Mouse (Mus musculus): ENCODE measurements at regions not wholly inside any gene's neighbourhood (a gene's known extent, or its start where the extent isn't known, plus 50 kb on each side); places are given as distances from the start of the nearest gene placed in this dataset.
"Not testable (repeated sequence)": the region's sequence is repeated elsewhere in the genome, so short reads cannot be mapped to it uniquely, and the experiment has no call there.

DNA sequence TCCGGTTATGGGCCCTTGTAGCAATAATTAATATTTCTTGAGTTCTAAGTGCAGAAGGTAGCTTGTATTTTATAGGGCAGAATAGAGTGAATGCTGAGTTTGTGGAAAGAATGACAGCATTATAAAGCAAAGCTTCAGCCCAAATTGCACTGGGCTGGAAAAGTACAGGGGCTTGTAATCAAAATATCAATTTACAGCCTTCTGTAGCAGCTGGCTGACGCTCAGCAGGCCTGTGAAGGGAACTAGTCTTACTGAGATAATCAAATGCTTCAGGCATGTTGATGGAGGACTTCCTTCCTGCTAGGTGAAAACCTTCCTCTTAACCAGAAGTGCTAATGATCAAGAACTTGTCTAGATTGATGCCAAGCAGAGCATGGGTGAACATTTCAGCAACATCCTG is 257.9 kb upstream of the Sdr16c6 start:
- DNase-seq (ENCODE audit: low spot score in 2 of 2) = no peak

DNA sequence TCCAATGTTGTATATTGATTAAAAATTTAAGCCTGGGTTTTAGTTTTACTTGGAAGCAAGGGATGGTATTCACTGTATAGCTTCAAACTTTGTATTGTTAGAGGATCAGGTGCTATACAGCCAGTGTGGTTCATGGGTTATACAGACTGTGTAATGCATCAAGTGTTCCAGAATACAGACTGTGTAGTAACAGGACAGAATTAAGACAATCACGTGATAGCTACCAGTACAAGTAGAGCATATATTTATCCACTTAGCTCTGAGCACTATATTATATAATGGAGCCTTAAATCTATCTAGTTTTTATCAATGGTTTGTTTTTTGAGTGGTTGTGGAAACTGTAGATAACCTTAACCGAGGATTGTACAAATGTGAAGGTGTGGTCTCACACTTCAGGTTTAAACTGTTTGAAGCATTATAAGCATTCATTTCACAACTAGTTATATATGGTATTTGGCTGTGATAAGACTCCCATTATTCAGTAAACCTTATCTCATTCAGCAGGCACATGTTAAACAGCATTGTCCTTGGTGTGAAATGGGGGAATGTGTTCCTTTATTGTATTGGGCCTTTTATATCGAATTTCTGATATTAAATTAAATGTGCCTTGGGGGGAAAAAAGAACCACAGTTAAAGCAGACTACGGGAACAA is 256.3 kb upstream of the Sdr16c6 start:
- no peak for DNase-seq (ENCODE audit: low spot score in 2 of 2)

DNA sequence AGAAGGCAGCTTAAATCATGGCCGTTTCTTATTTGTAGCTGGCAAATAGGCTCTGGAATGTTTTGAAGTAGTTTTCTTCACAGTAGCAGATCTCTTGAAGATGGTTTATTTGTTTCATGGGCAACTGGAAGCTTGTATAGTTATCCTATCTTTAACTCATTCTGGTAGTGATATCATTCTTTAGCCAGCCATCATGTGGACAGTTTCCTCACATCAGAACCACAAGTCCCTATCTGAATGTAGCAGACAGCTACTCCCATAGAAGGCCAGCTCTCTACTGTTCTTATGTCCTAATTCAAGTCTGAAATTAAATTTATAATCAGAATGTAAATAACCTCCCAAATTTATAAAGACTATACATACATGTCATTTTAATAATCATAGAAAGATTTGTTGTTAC is 253.8 kb upstream of the Sdr16c6 start:
- no peak for DNase-seq (ENCODE audit: low spot score in 2 of 2)

DNA sequence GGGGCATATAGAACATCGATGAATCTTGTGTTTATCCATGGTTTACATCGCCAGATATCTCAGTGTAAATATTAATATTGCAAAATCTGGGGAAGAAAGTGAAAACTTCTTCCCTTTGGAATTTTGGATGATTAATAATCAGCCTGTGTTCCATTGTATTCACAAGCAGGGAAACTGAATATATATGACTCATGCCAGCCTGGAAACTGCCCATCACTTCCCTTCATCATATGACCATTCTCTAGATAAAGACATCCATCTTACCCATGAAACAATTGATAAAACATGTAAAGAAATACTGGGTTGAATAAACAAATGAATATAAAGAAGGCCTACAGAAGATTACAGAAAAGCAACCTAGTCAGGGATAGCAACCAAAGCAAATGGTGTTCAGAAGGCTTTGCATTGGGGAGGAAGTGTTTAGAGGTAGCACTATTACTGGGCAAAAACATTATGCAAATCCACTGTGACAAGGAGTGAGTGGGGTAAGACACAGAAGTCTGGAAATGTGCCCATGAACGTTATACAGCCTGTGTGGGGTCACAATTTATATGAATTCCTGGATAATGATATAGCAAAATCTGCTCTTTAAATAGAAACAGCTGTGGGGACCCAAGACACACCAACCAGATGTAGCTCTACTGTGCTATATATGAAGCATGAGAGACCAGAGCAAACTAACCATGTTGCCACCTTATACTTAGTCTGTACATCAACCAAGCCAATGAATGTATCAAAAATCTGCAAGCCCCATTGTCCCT is 238.5 kb upstream of the Sdr16c6 start:
- DNase-seq (ENCODE audit: low spot score in 2 of 2) = no peak

DNA sequence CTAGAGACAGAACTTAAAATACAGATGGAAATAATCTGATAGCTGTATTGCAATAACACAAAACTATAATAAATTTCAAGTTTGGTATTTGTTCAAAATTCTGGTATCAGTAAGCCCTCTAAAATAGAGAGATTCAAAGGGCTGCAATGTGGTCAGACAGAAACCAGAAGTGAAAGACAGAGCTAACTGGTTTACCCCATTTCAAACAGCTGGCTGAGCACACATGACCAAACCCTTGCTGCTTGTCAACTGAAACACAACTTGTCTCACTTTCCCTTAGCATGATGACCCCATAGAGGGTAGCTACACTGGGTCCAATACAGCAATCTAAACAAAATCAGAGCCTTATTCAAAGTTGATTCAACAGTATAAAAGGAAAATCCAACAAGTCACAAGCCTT is 234.2 kb upstream of the Sdr16c6 start:
- no peak for DNase-seq (ENCODE audit: low spot score in 2 of 2)

DNA sequence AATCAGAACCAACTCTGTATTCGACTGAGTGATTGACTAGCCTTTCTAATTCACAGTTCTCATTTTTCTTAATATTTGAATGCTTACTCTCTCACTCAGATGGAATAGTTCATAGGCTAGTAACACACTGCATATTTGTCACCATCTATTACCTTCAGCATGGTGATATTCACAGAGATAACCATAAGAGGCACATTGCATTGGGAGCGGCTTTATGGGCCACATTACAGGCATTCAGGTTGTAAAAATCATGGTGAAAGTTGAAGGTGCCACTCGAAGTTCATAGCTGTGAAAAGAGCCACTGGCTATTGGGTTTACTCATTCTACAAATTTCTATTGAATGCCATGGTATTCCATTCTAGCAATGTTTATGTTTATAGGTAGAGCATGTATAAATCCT is 229.6 kb upstream of the Sdr16c6 start:
- DNase-seq (ENCODE audit: low spot score in 2 of 2) = no peak

DNA sequence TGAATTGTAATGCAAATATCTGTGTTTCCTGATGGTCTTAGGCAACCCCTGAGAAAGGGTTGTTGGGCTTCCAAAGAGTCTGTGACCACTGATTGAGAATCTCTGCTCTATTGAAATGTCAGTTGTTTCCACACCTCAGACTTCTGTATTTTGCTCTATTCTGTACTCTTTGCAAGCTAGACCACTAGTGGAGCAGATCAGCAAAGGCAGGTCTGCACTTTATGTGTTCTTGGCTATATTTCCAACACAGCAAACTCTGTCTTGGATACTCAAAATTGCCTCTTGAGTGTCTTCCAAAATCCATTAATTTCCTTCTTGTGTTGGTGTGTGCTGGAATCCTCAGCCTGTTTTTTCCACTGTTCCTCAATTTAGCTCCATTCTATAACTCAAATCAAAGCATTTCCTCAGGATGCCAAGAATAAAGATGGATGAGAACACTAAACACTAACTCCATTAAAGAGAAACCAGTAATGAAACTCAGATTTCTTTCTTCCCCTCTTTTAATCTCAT is 228.5 kb upstream of the Sdr16c6 start:
- DNase-seq (ENCODE audit: low spot score in 2 of 2) = no peak

DNA sequence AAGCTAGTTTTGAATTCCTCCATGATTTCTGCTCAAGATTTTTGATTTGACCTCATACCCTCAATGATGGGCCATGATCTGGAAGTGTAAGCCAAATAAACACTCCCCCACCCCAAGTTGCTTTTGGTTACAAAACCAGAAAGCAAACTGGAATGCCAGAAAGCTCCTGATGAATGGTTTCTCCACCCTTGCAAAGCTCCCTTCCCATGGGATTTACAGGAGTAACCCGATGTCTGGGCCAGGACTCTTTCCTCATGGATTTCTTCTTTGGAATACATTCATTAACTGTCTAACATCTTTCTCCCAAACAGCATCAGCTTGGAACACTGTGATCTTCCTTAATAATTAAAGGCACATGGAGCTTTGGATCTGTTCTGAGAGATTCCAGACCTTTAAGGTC is 227.3 kb upstream of the Sdr16c6 start:
- no peak for DNase-seq (ENCODE audit: low spot score in 2 of 2)

DNA sequence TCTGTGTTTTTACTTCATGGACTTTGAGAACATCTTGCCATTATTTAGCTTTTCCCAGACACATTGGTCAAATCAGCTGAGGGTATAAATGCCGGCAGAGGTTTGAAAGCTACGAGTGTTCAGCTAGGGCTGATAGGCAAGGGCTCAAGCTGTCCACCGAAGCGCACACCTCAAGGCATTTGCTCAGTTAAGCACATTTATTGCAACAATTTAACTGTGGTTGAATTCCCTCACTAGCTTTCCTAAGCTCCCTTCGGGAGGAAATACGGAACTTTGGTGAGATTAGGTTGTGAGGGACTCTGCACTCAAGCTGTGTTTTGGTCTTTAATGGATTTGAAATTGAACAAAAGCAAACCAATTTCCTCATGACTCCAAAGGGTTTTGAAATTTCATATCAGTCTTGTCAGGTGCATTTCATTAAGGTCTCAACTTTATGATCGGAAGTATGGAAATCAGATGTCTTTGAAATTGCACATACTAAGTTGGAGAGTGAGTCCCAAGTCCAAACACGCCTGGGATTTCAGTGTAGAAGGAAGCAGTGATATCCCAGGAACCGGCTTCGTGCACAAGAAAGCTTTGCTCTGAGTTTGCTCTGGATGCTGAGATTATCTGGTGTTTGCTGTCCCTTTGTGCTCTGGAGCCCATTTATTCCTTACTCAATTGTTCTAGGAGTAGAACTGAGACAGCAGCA is 223.0 kb upstream of the Sdr16c6 start:
- no peak for DNase-seq (ENCODE audit: low spot score in 2 of 2)

DNA sequence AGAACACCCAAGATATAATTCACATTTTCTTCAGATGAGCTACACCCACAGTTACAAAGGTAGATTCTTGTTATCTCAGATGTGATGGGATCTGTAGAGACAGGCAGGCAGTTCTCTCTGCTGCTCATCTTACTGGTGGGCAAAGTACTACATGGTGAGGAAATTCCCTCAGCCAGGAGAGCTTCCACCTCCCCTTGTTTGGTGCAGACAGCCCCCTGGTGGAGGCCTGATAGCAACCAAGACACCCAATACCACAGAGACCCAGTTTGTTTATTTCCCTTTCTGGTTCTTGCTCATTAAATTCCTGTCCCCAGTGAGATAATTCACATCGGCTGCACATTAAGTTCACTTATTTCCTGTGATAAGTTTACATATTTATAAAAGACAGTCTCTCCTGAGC is 222.3 kb upstream of the Sdr16c6 start:
- no peak for DNase-seq (ENCODE audit: low spot score in 2 of 2)

DNA sequence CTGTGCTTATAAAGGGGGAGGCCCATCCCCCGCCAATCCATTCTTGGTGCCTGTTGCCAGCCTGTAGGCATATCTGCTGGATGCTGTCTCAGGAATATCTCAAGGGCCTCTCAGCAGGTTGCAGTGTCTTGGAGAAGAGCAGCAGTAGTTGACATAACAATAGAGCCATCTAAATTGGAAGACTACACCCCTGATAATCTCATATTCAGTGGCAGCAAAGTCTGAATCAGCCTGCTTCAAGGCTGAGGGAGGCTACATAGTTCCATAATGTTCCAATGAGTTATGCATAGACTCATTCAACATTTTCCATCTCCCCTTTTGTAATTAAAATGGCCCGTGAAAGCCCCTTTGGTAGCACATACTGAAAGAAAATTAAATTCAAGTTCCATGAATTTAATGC is 172.3 kb upstream of the Sdr16c6 start:
- no peak for DNase-seq (ENCODE audit: low spot score in 2 of 2)

DNA sequence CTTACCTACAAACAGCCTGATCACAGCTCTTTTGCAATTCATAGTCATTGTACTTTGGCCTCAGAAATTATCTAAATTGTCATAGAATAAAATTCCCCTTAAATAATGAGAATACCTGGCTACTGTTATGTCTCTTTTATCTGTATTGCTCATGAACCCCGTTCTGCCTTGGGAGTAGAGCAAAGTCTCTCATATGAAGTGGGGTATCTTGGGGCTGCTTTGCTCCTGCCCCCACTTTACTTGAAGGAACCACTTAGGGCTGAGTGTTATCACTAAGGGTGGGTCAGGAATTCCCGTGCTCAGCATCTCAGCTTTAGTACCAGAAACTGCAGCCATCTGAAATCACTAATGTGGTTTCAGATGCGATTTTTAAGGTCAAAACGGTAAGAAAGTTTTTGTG is 170.3 kb upstream of the Sdr16c6 start:
- no peak for DNase-seq (ENCODE audit: low spot score in 2 of 2)

DNA sequence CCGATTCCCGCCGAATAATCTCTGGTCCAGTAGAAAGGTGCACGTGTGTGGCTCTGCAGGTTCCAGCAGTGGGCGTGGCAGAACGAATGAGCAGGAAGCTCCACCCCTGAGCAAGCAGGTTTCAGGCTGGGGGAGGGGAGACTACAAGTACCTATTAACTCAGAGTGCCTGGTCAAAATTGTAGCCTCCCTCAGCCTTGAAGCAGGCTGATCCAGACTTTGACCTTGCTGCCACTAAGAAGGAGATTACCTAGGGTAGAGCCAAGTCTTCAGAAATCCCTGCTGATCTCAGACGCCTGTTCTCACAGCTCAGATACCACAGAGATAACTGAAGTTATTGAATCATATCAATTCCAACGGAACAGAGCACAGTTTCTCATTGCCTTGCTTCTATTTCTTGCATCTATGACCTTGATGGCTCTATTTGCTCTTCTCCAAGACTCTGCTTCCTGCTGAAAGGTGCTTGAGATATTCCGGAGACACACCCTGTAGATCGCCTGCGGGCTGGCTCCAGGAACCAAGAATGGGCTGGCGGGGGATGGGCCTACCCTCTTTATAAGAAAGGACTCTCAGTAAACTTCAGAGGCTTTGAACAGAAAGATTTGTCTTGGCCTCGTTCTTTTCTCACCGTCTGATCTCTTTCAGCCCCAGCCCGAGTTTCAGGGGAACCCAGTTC is 165.1 kb upstream of the Sdr16c6 start:
- not testable (repeated sequence) for DNase-seq (ENCODE audit: low spot score in 2 of 2)

DNA sequence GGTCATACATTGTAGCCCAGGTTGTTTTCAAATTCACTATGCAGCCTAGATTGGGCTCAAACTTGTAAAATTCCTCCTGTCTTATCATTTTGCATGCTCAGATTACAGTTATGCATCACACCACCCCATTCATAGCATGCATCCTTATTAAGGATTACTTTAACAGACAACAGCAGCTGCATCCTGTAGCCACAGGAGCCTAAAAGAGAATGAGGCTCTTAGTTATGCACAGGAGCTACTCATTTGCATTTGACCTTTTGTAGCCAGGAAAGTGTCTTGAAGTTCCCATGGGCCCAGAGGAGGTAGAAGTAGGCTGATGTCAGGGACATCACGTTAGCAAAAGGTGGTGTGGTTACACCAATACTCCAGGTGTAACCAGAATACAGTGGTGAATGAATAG is 148.9 kb upstream of the Sdr16c6 start:
- DNase-seq (ENCODE audit: low spot score in 2 of 2) = no peak

DNA sequence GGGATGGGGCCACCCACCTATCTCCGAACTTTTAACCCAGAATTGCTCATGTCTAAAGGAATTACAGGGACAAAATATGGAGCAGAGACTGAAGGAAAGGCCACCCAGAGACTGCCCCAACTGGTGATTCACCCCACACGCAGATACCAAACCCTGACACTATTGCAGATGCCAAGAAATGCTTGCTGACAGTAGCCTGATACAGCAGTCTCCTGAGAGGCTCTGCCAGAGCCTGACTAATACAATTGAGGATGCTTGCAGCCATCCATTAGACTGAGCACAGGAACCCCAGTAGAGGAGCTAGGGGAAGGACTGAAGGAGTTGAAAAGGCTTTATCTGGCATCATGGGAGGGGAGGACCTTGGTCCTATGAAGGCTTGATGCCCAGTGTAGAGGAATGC is 142.4 kb upstream of the Sdr16c6 start:
- DNase-seq (ENCODE audit: low spot score in 2 of 2) = no peak

DNA sequence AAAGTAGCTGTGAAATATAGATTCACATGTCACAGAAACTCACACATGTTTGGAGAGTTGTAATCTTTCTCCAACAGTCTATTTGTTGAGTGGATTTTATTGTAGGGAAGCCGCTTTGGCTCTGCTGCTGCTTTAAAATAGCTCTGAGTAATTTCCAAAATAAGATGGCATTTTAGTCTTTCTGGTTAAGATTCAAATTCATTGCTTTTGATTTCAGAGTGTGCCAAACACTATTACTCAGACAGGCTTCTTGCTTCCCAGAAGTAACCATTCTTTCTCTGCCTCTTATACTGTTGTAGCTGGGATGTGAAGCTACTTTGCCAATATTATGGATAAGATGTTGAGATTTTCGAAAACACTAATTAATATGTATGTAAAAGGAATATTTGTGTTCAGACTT is 134.6 kb upstream of the Sdr16c6 start:
- DNase-seq (ENCODE audit: low spot score in 2 of 2) = no peak

DNA sequence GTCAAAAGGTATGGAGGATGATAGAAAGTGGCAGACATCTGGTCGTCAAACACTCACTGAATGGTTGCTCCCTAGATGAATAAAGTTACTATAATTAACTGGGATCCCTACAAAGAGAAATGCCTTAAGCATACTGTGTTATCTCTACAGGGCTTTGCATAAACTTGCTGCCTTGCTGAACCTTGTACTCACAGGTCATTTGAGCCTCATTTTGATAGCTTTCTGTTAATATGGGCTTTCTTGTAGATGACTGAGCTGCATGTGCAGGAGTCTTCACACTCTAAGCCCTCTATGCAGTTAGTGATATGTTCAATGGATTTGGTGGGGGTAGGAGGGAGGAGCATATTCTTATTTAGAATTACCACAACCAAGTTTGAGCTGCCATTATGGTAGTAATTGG is 127.8 kb upstream of the Sdr16c6 start:
- DNase-seq (ENCODE audit: low spot score in 2 of 2) = no peak

DNA sequence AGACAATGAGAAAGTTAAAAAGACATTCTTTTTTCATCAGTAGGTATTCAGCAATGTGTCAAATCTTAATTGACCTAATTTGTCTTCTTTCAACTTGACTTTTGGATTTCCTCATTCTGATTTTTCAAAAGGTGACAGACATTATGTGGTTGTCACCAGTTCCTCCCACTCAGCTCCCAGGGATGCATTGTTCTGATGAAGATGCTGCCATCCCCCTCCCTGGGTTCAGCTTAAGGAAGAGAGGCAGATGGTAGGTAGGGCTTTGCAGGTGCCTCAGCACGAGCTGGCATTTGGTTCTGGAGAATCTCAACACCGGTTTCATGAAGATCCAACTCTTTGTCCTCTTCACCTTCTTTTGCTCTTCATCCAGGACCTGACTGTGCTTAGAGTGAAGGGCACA is 122.0 kb upstream of the Sdr16c6 start:
- DNase-seq (ENCODE audit: low spot score in 2 of 2) = no peak

DNA sequence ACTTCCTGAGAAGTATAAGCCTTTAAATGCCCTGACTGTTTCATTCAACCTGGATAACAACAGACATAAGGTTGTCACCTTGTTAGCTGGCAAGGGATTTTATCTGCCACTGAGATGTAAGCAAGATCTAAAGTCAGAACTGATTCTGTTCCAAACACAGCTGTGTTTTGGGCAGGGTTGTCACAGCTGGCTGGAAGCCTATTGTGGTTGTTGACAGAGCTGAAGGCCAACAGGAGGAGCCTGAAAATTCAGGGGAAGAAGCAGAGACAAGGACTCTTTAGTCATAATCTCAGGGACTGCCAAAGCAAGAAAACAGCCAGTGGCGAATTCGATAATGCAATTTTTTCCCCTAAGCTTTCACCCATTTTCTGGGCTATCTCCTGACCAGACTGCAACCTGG is 118.5 kb upstream of the Sdr16c6 start:
- no peak for DNase-seq (ENCODE audit: low spot score in 2 of 2)

DNA sequence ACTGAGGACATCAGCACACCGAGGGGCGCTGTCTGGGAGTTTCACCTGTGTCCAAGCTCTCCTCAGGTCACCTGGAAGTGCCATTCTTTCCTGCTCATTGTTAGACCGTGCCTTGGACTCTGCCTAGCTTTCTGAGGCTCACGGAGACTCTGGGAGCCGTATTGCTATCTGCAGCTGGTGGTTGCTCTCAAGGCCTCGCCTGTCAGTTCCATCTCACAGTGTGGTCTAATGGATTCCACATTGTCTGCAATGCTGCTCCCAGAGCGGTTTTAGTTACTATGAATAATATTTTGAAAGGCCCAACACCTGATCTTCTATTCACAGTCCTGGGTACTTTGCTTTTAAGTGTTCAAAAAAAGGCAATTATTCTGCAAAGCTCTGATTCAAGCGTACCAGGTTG is 117.9 kb upstream of the Sdr16c6 start:
- no peak for DNase-seq (ENCODE audit: low spot score in 2 of 2)
